Mouse (Mus musculus): ENCODE measurements around the gene Sumo2. TPM values are rescaled to one million over a fixed set of nuclear protein-coding genes. Genes with fewer than 3 reads are reported as not detected.

Gene Sumo2
- polyA plus RNA-seq, 2 experiments: 543 to 942 TPM

DNA sequence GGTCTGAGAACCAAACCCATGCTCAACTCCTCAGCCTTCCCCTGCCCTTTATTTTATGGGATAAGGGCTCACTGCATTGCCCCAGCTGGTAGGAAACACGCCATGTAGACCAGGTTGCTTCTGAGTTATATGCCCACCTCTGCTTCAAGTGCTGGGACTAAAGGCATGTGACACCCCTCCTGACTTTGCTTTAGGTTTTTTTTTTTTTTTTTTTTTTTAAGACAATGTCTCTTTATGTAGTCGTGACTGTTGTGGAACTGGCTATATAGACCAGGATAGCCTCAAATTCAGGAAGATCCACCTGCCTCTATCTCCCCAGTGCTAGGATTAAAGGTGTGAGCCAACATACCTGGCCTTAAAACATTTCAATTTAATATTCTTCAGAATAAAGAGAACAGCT lies 13.4 kb downstream of the Sumo2 start:
- Histone ChIP-seq H3K4me3 (replicated peaks; ENCODE audit: low read length) (no peak overlapping the region), H3K27ac (replicated peaks; ENCODE audit: low read depth, low read length) (no peak overlapping the region), H3K4me1 (ENCODE audit: control insufficient read depth, insufficient read depth, low read length) (no peaks in the 10 kb centered on the region), H3K9ac (ENCODE audit: low read depth, low read length, severe bottlenecking) (no peak overlapping the region), H3K9me3 (ENCODE audit: control insufficient read depth, low read length) (no peaks in the 10 kb centered on the region), H3K36me3 (ENCODE audit: control insufficient read depth, insufficient read depth, low read length) (peaks cover 53% of the 10 kb centered on the region), H3K27me3 (ENCODE audit: control insufficient read depth, insufficient read depth, low read length) (no peaks in the 10 kb centered on the region), H3K4me2 (replicated peaks; ENCODE audit: low read depth, low read length, severe bottlenecking) (no peak overlapping the region)
- 79% methylated on average over 2 of the region's 2 CpGs for WGBS
- DNase-seq (ENCODE audit: low spot score) (no peak), ATAC-seq (ENCODE audit: low FRiP score, low read depth) (no peak)
- no peak for TF ChIP-seq POLR2A (IDR thresholded peaks at IDR 0.05; ENCODE audit: borderline replicate concordance, extremely low read depth, insufficient read depth, insufficient read length)

DNA sequence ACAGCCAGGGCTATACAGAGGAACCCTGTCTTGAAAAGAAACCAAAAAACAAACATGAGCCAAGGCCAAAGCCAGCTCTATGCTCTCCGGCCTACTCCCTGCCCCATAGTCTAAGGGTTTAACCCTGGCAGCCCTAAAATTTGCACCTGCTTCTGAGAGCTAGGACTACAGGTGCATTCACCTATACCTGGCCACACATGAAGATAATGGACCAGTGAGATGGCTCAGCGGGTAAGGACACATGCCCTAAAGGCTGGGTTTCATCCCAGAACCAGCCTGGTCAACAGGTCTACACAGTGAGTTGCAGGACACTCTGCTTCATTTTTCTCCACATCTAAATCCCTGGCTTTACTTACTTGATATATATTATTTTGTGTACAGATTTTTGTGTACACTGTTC lies 13.8 kb downstream of the Sumo2 start:
- no peak overlapping the region for H3K4me2 ChIP-seq (replicated peaks; ENCODE audit: low read depth, low read length, severe bottlenecking)
- WGBS: 91% methylated on average over 2 of the region's 2 CpGs
- no peak overlapping the region for H3K27ac ChIP-seq (replicated peaks; ENCODE audit: low read depth, low read length)
- DNase-seq (ENCODE audit: low spot score) (no peak), ATAC-seq (ENCODE audit: low FRiP score, low read depth) (no peak)
- no peaks in the 10 kb centered on the region for H3K27me3 ChIP-seq (ENCODE audit: control insufficient read depth, insufficient read depth, low read length)
- no peaks in the 10 kb centered on the region for H3K9me3 ChIP-seq (ENCODE audit: control insufficient read depth, low read length)
- peaks cover 48% of the 10 kb centered on the region for H3K36me3 ChIP-seq (ENCODE audit: control insufficient read depth, insufficient read depth, low read length)
- no peak for TF ChIP-seq POLR2A (IDR thresholded peaks at IDR 0.05; ENCODE audit: borderline replicate concordance, extremely low read depth, insufficient read depth, insufficient read length)
- H3K4me1 ChIP-seq (ENCODE audit: control insufficient read depth, insufficient read depth, low read length): no peaks in the 10 kb centered on the region
- no peak overlapping the region for H3K9ac ChIP-seq (ENCODE audit: low read depth, low read length, severe bottlenecking)
- no peak overlapping the region for H3K4me3 ChIP-seq (replicated peaks; ENCODE audit: low read length)

DNA sequence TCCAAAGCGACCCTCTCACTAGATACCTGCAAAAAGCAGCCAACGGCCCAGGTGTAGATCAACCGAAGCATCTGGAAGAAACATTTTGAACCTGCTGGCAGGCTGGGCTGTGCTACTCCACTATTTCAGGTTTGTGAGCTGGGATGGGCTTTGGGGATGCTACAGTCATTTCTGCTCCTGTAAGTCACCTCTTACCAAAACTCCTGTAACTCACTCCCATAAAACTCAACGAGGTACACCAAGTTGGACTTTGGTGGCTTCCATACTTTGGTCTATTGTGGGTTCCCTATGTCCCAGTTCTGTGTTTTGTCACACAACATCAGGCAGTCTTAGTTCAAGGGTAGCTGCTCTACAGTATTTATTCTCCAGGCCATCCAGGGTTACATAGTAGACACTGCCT lies 15.0 kb downstream of the Sumo2 start:
- Histone ChIP-seq H3K9ac (ENCODE audit: low read depth, low read length, severe bottlenecking) (no peak overlapping the region), H3K9me3 (ENCODE audit: control insufficient read depth, low read length) (no peaks in the 10 kb centered on the region), H3K4me2 (replicated peaks; ENCODE audit: low read depth, low read length, severe bottlenecking) (no peak overlapping the region), H3K4me1 (ENCODE audit: control insufficient read depth, insufficient read depth, low read length) (no peaks in the 10 kb centered on the region), H3K36me3 (ENCODE audit: control insufficient read depth, insufficient read depth, low read length) (peaks cover 37% of the 10 kb centered on the region), H3K27me3 (ENCODE audit: control insufficient read depth, insufficient read depth, low read length) (no peaks in the 10 kb centered on the region), H3K4me3 (replicated peaks; ENCODE audit: low read length) (no peak overlapping the region), H3K27ac (replicated peaks; ENCODE audit: low read depth, low read length) (no peak overlapping the region)
- WGBS: 78% methylated on average over 4 of the region's 4 CpGs
- ATAC-seq (ENCODE audit: low FRiP score, low read depth) (no peak), DNase-seq (ENCODE audit: low spot score) (no peak)
- no peak for TF ChIP-seq POLR2A (IDR thresholded peaks at IDR 0.05; ENCODE audit: borderline replicate concordance, extremely low read depth, insufficient read depth, insufficient read length)

DNA sequence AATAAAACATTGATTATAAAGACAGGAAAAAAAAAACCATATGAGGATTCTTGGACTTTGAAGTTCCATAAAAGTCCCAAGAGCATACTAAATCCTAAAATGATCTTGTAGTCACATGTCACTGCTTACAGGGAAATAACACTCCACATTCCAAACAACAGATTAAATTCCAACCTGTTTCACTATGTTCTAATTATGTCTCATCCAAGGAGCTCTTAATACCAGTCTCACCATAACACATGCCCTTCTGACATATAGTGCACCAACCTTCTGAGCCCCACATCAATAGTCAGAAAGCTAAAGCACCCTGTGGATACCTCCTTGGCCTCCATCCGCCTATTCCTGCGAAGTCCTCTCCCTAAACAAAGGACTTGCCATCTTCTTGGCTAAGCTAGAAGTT lies 15.9 kb downstream of the Sumo2 start:
- Histone ChIP-seq H3K9ac (ENCODE audit: low read depth, low read length, severe bottlenecking) (no peak overlapping the region), H3K27me3 (ENCODE audit: control insufficient read depth, insufficient read depth, low read length) (no peaks in the 10 kb centered on the region), H3K27ac (replicated peaks; ENCODE audit: low read depth, low read length) (no peak overlapping the region), H3K4me3 (replicated peaks; ENCODE audit: low read length) (no peak overlapping the region), H3K4me1 (ENCODE audit: control insufficient read depth, insufficient read depth, low read length) (no peaks in the 10 kb centered on the region), H3K9me3 (ENCODE audit: control insufficient read depth, low read length) (no peaks in the 10 kb centered on the region), H3K36me3 (ENCODE audit: control insufficient read depth, insufficient read depth, low read length) (peaks cover 28% of the 10 kb centered on the region), H3K4me2 (replicated peaks; ENCODE audit: low read depth, low read length, severe bottlenecking) (no peak overlapping the region)
- DNase-seq (ENCODE audit: low spot score): no peak
- 81% methylated on average over 2 of the region's 2 CpGs for WGBS
- no peak for TF ChIP-seq POLR2A (IDR thresholded peaks at IDR 0.05; ENCODE audit: borderline replicate concordance, extremely low read depth, insufficient read depth, insufficient read length)
- no peak for ATAC-seq (ENCODE audit: low FRiP score, low read depth)

DNA sequence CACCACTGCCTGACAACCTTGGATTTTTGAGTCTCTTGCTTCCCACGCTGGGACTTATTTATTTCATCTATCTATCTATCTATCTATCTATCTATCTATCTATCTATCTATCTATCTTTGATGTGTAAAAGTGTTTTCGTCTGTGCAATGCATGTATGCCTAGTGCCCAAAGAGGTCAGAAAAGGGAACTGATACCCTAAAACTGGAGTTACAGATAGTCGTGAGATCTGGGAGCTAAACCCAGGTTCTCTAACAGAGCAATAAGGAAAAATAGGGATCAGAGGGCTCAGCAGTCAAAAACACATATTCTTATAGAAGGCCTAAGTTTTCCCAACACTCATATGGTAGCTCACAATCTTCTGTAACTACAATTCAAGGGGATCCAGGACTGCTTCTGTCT lies 16.5 kb downstream of the Sumo2 start:
- Histone ChIP-seq H3K4me3 (replicated peaks; ENCODE audit: low read length) (no peak overlapping the region), H3K4me1 (ENCODE audit: control insufficient read depth, insufficient read depth, low read length) (no peaks in the 10 kb centered on the region), H3K36me3 (ENCODE audit: control insufficient read depth, insufficient read depth, low read length) (peaks cover 22% of the 10 kb centered on the region), H3K9ac (ENCODE audit: low read depth, low read length, severe bottlenecking) (no peak overlapping the region), H3K4me2 (replicated peaks; ENCODE audit: low read depth, low read length, severe bottlenecking) (no peak overlapping the region), H3K9me3 (ENCODE audit: control insufficient read depth, low read length) (no peaks in the 10 kb centered on the region), H3K27ac (replicated peaks; ENCODE audit: low read depth, low read length) (no peak overlapping the region), H3K27me3 (ENCODE audit: control insufficient read depth, insufficient read depth, low read length) (no peaks in the 10 kb centered on the region)
- no peak for ATAC-seq (ENCODE audit: low FRiP score, low read depth)
- no peak for TF ChIP-seq POLR2A (IDR thresholded peaks at IDR 0.05; ENCODE audit: borderline replicate concordance, extremely low read depth, insufficient read depth, insufficient read length)
- no peak for DNase-seq (ENCODE audit: low spot score)
- 86% methylated on average over 3 of the region's 3 CpGs for WGBS

DNA sequence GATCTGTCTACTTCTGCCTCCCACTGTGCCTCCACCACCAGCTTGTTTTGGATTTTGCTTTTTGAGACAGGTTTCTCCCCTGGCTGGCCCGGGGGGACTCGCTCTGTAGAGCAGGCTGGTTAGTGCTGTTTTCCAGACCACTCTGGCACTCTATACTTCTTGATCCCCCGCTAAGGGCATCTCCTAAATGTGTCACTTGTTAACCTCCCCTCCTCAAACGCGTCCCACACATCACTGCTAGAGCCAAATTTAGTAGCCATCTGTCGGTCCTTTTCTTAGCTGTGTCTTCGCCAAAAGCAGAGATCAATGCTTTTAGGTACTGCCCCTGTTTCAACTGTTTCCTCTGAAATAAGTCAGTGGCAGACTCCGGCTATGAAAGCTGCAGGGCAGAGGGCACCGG lies 17.4 kb downstream of the Sumo2 start:
- no peak overlapping the region for H3K9ac ChIP-seq (ENCODE audit: low read depth, low read length, severe bottlenecking)
- no peak for ATAC-seq (ENCODE audit: low FRiP score, low read depth)
- no peak overlapping the region for H3K4me2 ChIP-seq (replicated peaks; ENCODE audit: low read depth, low read length, severe bottlenecking)

More for the DNA sequence above, 17.4 kb downstream of the Sumo2 start:
- TF ChIP-seq POLR2A (IDR thresholded peaks at IDR 0.05; ENCODE audit: borderline replicate concordance, extremely low read depth, insufficient read depth, insufficient read length): no peak
- Histone ChIP-seq H3K27me3 (ENCODE audit: control insufficient read depth, insufficient read depth, low read length) (no peaks in the 10 kb centered on the region), H3K36me3 (ENCODE audit: control insufficient read depth, insufficient read depth, low read length) (peaks cover 13% of the 10 kb centered on the region), H3K9me3 (ENCODE audit: control insufficient read depth, low read length) (no peaks in the 10 kb centered on the region), H3K4me1 (ENCODE audit: control insufficient read depth, insufficient read depth, low read length) (no peaks in the 10 kb centered on the region), H3K27ac (replicated peaks; ENCODE audit: low read depth, low read length) (no peak overlapping the region), H3K4me3 (replicated peaks; ENCODE audit: low read length) (no peak overlapping the region)
- WGBS: 46% methylated on average over 9 of the region's 9 CpGs
- no peak for DNase-seq (ENCODE audit: low spot score)
